Mouse (Mus musculus) ES-Bruce4 (cell line): ENCODE measurements around the gene Opn3.

Source experiments
- EP300 ChIP-seq: IDR thresholded peaks from 2 replicates; pipeline ENCODE4 v1.6.1; 2011; ENCODE audit warnings: low read depth, low read length; ENCODE audit not compliant: insufficient read depth
- POLR2A ChIP-seq: IDR thresholded peaks from one replicate; pipeline ENCODE4 v1.8.1; 2011; ENCODE audit warnings: low read length; ENCODE audit not compliant: insufficient read depth

DNA sequence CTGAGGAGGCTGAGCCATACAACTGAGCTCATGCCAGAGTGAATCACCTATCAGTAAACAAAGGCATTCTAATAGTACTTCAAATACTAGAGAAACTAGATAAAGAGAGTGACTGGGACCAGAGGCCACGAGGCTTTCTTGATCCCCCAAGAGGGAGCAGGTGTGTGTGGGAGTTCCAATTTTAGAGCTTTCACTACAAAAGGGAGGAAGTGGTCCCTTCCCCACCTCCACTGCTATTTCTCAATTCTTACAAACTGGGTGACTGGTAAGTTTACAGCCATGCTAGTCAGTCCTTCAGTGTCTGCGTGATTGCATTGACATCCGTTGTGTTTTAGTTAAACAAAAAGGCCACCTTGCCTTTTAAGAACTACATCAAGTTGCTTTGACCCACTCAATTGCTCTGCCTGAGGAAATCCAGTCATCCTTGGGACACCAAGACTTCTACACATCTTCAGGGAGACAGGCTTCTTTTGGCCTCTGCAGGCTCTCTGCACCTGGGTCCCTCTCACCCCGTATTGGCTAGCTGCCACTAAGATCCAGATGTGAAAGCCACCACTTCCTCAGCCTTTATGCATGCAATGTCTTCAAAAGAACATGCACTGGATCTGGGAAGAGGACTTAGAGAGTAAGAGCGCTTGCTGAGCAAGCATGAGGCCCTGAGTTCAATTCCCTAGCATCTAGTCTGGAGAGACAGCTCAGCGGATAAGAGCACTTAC, 52.0 kb downstream of the Opn3 start:
- TF ChIP-seq POLR2A, result no peak
- TF ChIP-seq EP300, result no peak
